Mouse (Mus musculus) small intestine, adult 2 months (tissue): ENCODE results near the gene Fxyd1. TPM values are rescaled to one million over a fixed set of nuclear protein-coding genes. Genes with fewer than 3 reads are reported as not detected.

ENCODE experiments used
- H3K27ac ChIP-seq: fragments of 200-500 bp; 2 replicates; pipeline ENCODE4 v1.5.1; 2012; ENCODE audit warnings: low read depth, low read length, control low read depth, inconsistent platforms; ENCODE audit not compliant: insufficient read depth
- H3K27me3 ChIP-seq: fragments of 200-500 bp; 2 replicates; pipeline ENCODE4 v1.6.1; 2012; ENCODE audit warnings: mild to moderate bottlenecking, moderate library complexity, low read length, inconsistent platforms; ENCODE audit not compliant: control insufficient read depth, insufficient read depth
- H3K36me3 ChIP-seq: fragments of 200-500 bp; 2 replicates; pipeline ENCODE4 v1.6.1; 2012; ENCODE audit warnings: mild to moderate bottlenecking, low read length, control low read depth, inconsistent platforms; ENCODE audit not compliant: control insufficient read depth, insufficient read depth
- H3K4me1 ChIP-seq: fragments of 200-500 bp; 2 replicates; pipeline ENCODE4 v1.6.1; 2012; ENCODE audit warnings: low read length, inconsistent platforms, mixed read lengths; ENCODE audit not compliant: control insufficient read depth, insufficient read depth, insufficient read length
- H3K4me3 ChIP-seq: fragments of 200-500 bp; 2 replicates; pipeline ENCODE4 v1.5.1; 2012; ENCODE audit warnings: low read depth, mild to moderate bottlenecking, control low read depth, inconsistent platforms, low read length, moderate library complexity
- CTCF ChIP-seq: fragments of 200-500 bp; IDR thresholded peaks from 2 replicates; pipeline ENCODE4 v1.5.1; 2012; ENCODE audit warnings: low read depth, mild to moderate bottlenecking, control low read depth, inconsistent platforms, low read length, moderate library complexity, mixed read lengths; ENCODE audit not compliant: insufficient replicate concordance, insufficient read length; ENCODE audit errors: extremely low read depth
- POLR2A ChIP-seq: fragments of 200-500 bp; IDR thresholded peaks from 2 replicates; pipeline ENCODE4 v1.6.1; 2012; ENCODE audit warnings: low read depth, mild to moderate bottlenecking, control low read depth, inconsistent platforms, low read length, moderate library complexity
- WGBS: fragments of 180-500 bp; shearing (Covaris S2); methylation state at CpG from one replicate; pipeline ENCODE4 v1.1.7; 2018; 5-methylcytosine and 5-hydroxymethylcytosine counted together
- polyA plus RNA-seq: library from polyadenylated mRNA; depleted of rRNA; stranded (reverse); fragments of >200 nt; gene quantifications from 2 replicates; pipeline ENCODE4 v1.2.3, GENCODE M21; 2012

The Fxyd1 gene
- polyA plus RNA-seq, 1 experiment: 41.4 TPM

- whole genome bisulfite sequencing: 18% methylated on average over 3 of the region's 3 CpGs
- no peaks in the 10 kb centered on the region for H3K36me3 ChIP-seq
- H3K27me3 ChIP-seq: no peaks in the 10 kb centered on the region
- H3K27ac ChIP-seq: 0 out of 2 replicates have a peak overlapping the region, but pooled peaks have one; percentile 8
- peaks cover 3% of the 10 kb centered on the region; the same call in 1 of the 2 replicates for H3K4me1 ChIP-seq
- H3K4me3 ChIP-seq: no peak overlapping the region
- TF ChIP-seq POLR2A: no peak
- TF ChIP-seq CTCF: no peak
These were observed 28.2 kb upstream of the Fxyd1 start for GRCm38 (mm10) chr7:31085171-31085570.

GRCm38 (mm10) chr7:31084140-31084539 lies 27.1 kb upstream of the Fxyd1 start:
- TF ChIP-seq CTCF (no peak), POLR2A (no peak)
- H3K4me3 ChIP-seq: no peak overlapping the region
- H3K27ac ChIP-seq: no peak overlapping the region
- no peaks in the 10 kb centered on the region for H3K36me3 ChIP-seq
- H3K27me3 ChIP-seq: no peaks in the 10 kb centered on the region
- 73% methylated on average over 9 of the region's 9 CpGs for WGBS
- H3K4me1 ChIP-seq: peaks cover 3% of the 10 kb centered on the region; the same call in 1 of the 2 replicates

- 77% methylated on average over 14 of the region's 14 CpGs for WGBS
- no peak overlapping the region for H3K27ac ChIP-seq
These were observed 26.0 kb upstream of the Fxyd1 start for GRCm38 (mm10) chr7:31082831-31083588.

GRCm38 (mm10) chr7:31082106-31082505 lies 25.1 kb upstream of the Fxyd1 start:
- Histone ChIP-seq H3K27me3 (no peaks in the 10 kb centered on the region), H3K4me1 (no peaks in the 10 kb centered on the region), H3K36me3 (no peaks in the 10 kb centered on the region), H3K27ac (no peak overlapping the region), H3K4me3 (no peak overlapping the region)
- TF ChIP-seq CTCF (no peak), POLR2A (no peak)

More at GRCm38 (mm10) chr7:31082831-31083588, 26.0 kb upstream of the Fxyd1 start:
- Histone ChIP-seq H3K4me1 (no peaks in the 10 kb centered on the region), H3K4me3 (no peak overlapping the region), H3K36me3 (no peaks in the 10 kb centered on the region), H3K27me3 (no peaks in the 10 kb centered on the region)
- TF ChIP-seq CTCF (no peak), POLR2A (no peak)

GRCm38 (mm10) chr7:31081106-31081505 lies 24.1 kb upstream of the Fxyd1 start:
- H3K27ac ChIP-seq: no peak overlapping the region
- no peaks in the 10 kb centered on the region for H3K27me3 ChIP-seq
- TF ChIP-seq CTCF: no peak
- no peak for TF ChIP-seq POLR2A
- WGBS: 80% methylated on average over 1 of the region's 1 CpGs
- H3K4me3 ChIP-seq: no peak overlapping the region
- H3K36me3 ChIP-seq: no peaks in the 10 kb centered on the region
- H3K4me1 ChIP-seq: no peaks in the 10 kb centered on the region

- Histone ChIP-seq H3K4me3 (no peak overlapping the region), H3K4me1 (no peaks in the 10 kb centered on the region), H3K27me3 (no peaks in the 10 kb centered on the region), H3K36me3 (no peaks in the 10 kb centered on the region), H3K27ac (no peak overlapping the region)
- 76% methylated on average over 3 of the region's 3 CpGs for WGBS
- no peak for TF ChIP-seq POLR2A
- TF ChIP-seq CTCF: no peak
These were observed 23.6 kb upstream of the Fxyd1 start for GRCm38 (mm10) chr7:31080611-31081010.

- H3K36me3 ChIP-seq: no peaks in the 10 kb centered on the region
- 81% methylated on average over 8 of the region's 8 CpGs for WGBS
- H3K27me3 ChIP-seq: no peaks in the 10 kb centered on the region
- no peak for TF ChIP-seq CTCF
- TF ChIP-seq POLR2A: no peak
- no peak overlapping the region for H3K4me3 ChIP-seq
- no peaks in the 10 kb centered on the region for H3K4me1 ChIP-seq
- no peak overlapping the region for H3K27ac ChIP-seq
These were observed 22.7 kb upstream of the Fxyd1 start for GRCm38 (mm10) chr7:31079670-31080069.
